Mouse (Mus musculus): Measurements from ENCODE around the gene Fam199x. TPM values are rescaled to one million over a fixed set of nuclear protein-coding genes. Genes with fewer than 3 reads are reported as not detected.

The Fam199x gene
- total and polyA plus RNA-seq, 3 experiments, result 4.3 to 10.5 (median 6.2) TPM

- dilution Hi-C loops (cut with MboI; ENCODE audit: extremely low pct_ligation_motif_present, extremely low pct_unique_long_range_greater_than_20kb, low sequenced_read_pairs) (no loop called here), in situ Hi-C loops (cut with MboI; ENCODE audit: low pct_ligation_motif_present, low pct_unique_long_range_greater_than_20kb, low sequenced_read_pairs) (no loop called here)
- TF ChIP-seq JUN (IDR thresholded peaks at IDR 0.05; ENCODE audit: insufficient read depth, low read depth, low read length), result no peak
- Histone ChIP-seq H3K9ac (ENCODE audit: insufficient read depth, low read depth) (peak overlapping the region; percentile 82), H3K79me2 (replicated peaks; ENCODE audit: control insufficient read depth, extremely low read depth, insufficient read depth, poor library complexity, severe bottlenecking) (peaks cover 15% of the 10 kb centered on the region; the same call in 1 of the 2 replicates), H3K27ac (ENCODE audit: insufficient read depth, low read depth) (no peak overlapping the region), H3K4me1 (ENCODE audit: control insufficient read depth in 1 of 2, insufficient read depth in 2 of 2) (peaks cover 0 to 9% of the 10 kb centered on the region in 2 experiments; a peak in 1 of 4 replicates), H3K4me3 (replicated peaks in 1 of 3; ENCODE audit: low read depth in 2 of 3, low read length in 2 of 3, poor library complexity in 1 of 3) (peak overlapping the region; percentile 58 to 89 (median 83)), H3K4me2 (ENCODE audit: insufficient read depth, low read depth, poor library complexity, severe bottlenecking) (peak overlapping the region; percentile 67), H3K9me3 (replicated peaks; ENCODE audit: low read length) (no peaks in the 10 kb centered on the region), H3K27me3 (replicated peaks) (no peaks in the 10 kb centered on the region), H3K36me3 (replicated peaks in 1 of 2; ENCODE audit: control insufficient read depth in 1 of 2, insufficient read depth in 1 of 2, low read length in 1 of 2) (peaks cover 0 to 2% of the 10 kb centered on the region in 2 experiments)
- no peak for DNase-seq (ENCODE audit: extremely low read depth)
Observed at GRCm38 (mm10) chrX:137037470-137037999, 11.9 kb upstream of the Fam199x start.

- peak within 1 kb of the TSS; percentile 82 for H3K9ac ChIP-seq (ENCODE audit: insufficient read depth, low read depth)
- peak; percentile 70 for DNase-seq (ENCODE audit: extremely low read depth)
Observed at GRCm38 (mm10) chrX:137038000-137038483, 11.4 kb upstream of the Fam199x start, which contains the start of gene Slc25a53. Gene Slc25a53, minus strand, starts transcription at chrX:137038302.

GRCm38 (mm10) chrX:137038502-137038901 lies 10.9 kb upstream of the Fam199x start:
- in situ Hi-C loops (cut with MboI; ENCODE audit: low pct_ligation_motif_present, low pct_unique_long_range_greater_than_20kb, low sequenced_read_pairs), result no loop called here
- H3K4me3 ChIP-seq (replicated peaks in 1 of 3; ENCODE audit: low read depth in 2 of 3, low read length in 2 of 3, poor library complexity in 1 of 3), result peak overlapping the region; percentile 58 to 89 (median 83)
- no peak for TF ChIP-seq MAX (IDR thresholded peaks at IDR 0.05; ENCODE audit: low read length)
- no peak for TF ChIP-seq USF1 (IDR thresholded peaks at IDR 0.05; ENCODE audit: low read depth, low read length)
- TF ChIP-seq GABPA (IDR thresholded peaks at IDR 0.05; ENCODE audit: insufficient replicate concordance, low read depth, low read length), result no peak
- no peak for TF ChIP-seq ZMIZ1 (IDR thresholded peaks at IDR 0.05; ENCODE audit: low read depth, low read length)
- TF ChIP-seq POLR2A (IDR thresholded peaks at IDR 0.05; ENCODE audit: low read depth, low read length), result no peak
- no peak for TF ChIP-seq IRF4 (IDR thresholded peaks at IDR 0.05; ENCODE audit: low read depth, low read length)
- no peak for TF ChIP-seq ZNF384 (IDR thresholded peaks at IDR 0.05; ENCODE audit: low read depth, low read length)
- no peak for TF ChIP-seq USF2 (conservative IDR thresholded peaks at IDR 0.05; ENCODE audit: low read depth, low read length)
- TF ChIP-seq PAX5 (IDR thresholded peaks at IDR 0.05; ENCODE audit: low read length), result no peak
- TF ChIP-seq RAD21 (IDR thresholded peaks at IDR 0.05; ENCODE audit: low read depth, low read length), result no peak
- TF ChIP-seq EP300 (IDR thresholded peaks at IDR 0.05; ENCODE audit: low read length), result no peak
- TF ChIP-seq RCOR1 (conservative IDR thresholded peaks at IDR 0.05; ENCODE audit: low read depth, low read length), result no peak
- TF ChIP-seq TCF12 (IDR thresholded peaks at IDR 0.05; ENCODE audit: low read depth, low read length), result no peak
- TF ChIP-seq SMC3 (IDR thresholded peaks at IDR 0.05; ENCODE audit: low read depth, low read length), result no peak
- TF ChIP-seq SIN3A (IDR thresholded peaks at IDR 0.05; ENCODE audit: low read length), result no peak
- peaks cover 0 to 2% of the 10 kb centered on the region in 2 experiments for H3K36me3 ChIP-seq (replicated peaks in 1 of 2; ENCODE audit: control insufficient read depth in 1 of 2, insufficient read depth in 1 of 2, low read length in 1 of 2)
- no peak overlapping the region; the same call in 1 of the 2 replicates for H3K27ac ChIP-seq (ENCODE audit: insufficient read depth, low read depth)
- H3K27me3 ChIP-seq (replicated peaks), result no peaks in the 10 kb centered on the region
- H3K9ac ChIP-seq (ENCODE audit: insufficient read depth, low read depth), result peak overlapping the region; percentile 82
- peaks cover 0 to 9% of the 10 kb centered on the region in 2 experiments; a peak in 1 of 4 replicates for H3K4me1 ChIP-seq (ENCODE audit: control insufficient read depth in 1 of 2, insufficient read depth in 2 of 2)
- H3K9me3 ChIP-seq (replicated peaks; ENCODE audit: low read length), result no peaks in the 10 kb centered on the region
- DNase-seq (ENCODE audit: extremely low read depth), result no peak
- H3K4me2 ChIP-seq (ENCODE audit: insufficient read depth, low read depth, poor library complexity, severe bottlenecking), result peak overlapping the region; percentile 21
- dilution Hi-C loops (cut with MboI; ENCODE audit: extremely low pct_ligation_motif_present, extremely low pct_unique_long_range_greater_than_20kb, low sequenced_read_pairs), result no loop called here
- H3K79me2 ChIP-seq (replicated peaks; ENCODE audit: control insufficient read depth, extremely low read depth, insufficient read depth, poor library complexity, severe bottlenecking), result peaks cover 15% of the 10 kb centered on the region; the same call in 1 of the 2 replicates

More at GRCm38 (mm10) chrX:137038000-137038483, 11.4 kb upstream of the Fam199x start, which contains the start of gene Slc25a53:
- H3K4me2 ChIP-seq (ENCODE audit: insufficient read depth, low read depth, poor library complexity, severe bottlenecking), result peak within 1 kb of the TSS; percentile 67
- no peaks in the 10 kb centered on the region for H3K9me3 ChIP-seq (replicated peaks; ENCODE audit: low read length)
- peak; percentile 78 for TF ChIP-seq CHD2 (IDR thresholded peaks at IDR 0.05; ENCODE audit: low read length)
- peak; percentile 73 for TF ChIP-seq ELF1 (IDR thresholded peaks at IDR 0.05; ENCODE audit: low read depth, low read length)
- no peak for TF ChIP-seq JUND (conservative IDR thresholded peaks at IDR 0.05; ENCODE audit: low read depth, low read length)
- 0 out of 2 replicates have a peak, but pooled peaks have one; percentile 44 for TF ChIP-seq MYC (IDR thresholded peaks at IDR 0.05; ENCODE audit: low read depth, low read length)
- TF ChIP-seq IRF4 (IDR thresholded peaks at IDR 0.05; ENCODE audit: low read depth, low read length), result 0 out of 2 replicates have a peak, but pooled peaks have one; percentile 24
- TF ChIP-seq NELFE (IDR thresholded peaks at IDR 0.05; ENCODE audit: low read depth, low read length), result peak; percentile 30
- no peak for TF ChIP-seq ZC3H11A (IDR thresholded peaks at IDR 0.05; ENCODE audit: low read depth, low read length)
- TF ChIP-seq PAX5 (IDR thresholded peaks at IDR 0.05; ENCODE audit: low read length), result no peak
- TF ChIP-seq KAT2A (IDR thresholded peaks at IDR 0.05; ENCODE audit: insufficient replicate concordance, low read length), result peak; percentile 76; the same call in 1 of the 2 replicates
- 0 out of 2 replicates have a peak, but pooled peaks have one; percentile 6 for TF ChIP-seq TBP (conservative IDR thresholded peaks at IDR 0.05; ENCODE audit: low read depth, low read length)
- TF ChIP-seq MXI1 (IDR thresholded peaks at IDR 0.05; ENCODE audit: low read depth, low read length), result peak; percentile 67; the same call in 1 of the 2 replicates
- no peak for TF ChIP-seq USF2 (conservative IDR thresholded peaks at IDR 0.05; ENCODE audit: low read depth, low read length)
- peak; percentile 50; the same call in 1 of the 2 replicates for TF ChIP-seq POLR2A (IDR thresholded peaks at IDR 0.05; ENCODE audit: low read depth, low read length)
- peak; percentile 93 for TF ChIP-seq SIN3A (IDR thresholded peaks at IDR 0.05; ENCODE audit: low read length)
- TF ChIP-seq RCOR1 (conservative IDR thresholded peaks at IDR 0.05; ENCODE audit: low read depth, low read length), result no peak
- TF ChIP-seq MAFK (IDR thresholded peaks at IDR 0.05; ENCODE audit: insufficient replicate concordance, low read length), result no peak
- TF ChIP-seq ZMIZ1 (IDR thresholded peaks at IDR 0.05; ENCODE audit: low read depth, low read length), result no peak
- TF ChIP-seq MAX (IDR thresholded peaks at IDR 0.05; ENCODE audit: low read length), result no peak
- TF ChIP-seq HCFC1 (IDR thresholded peaks at IDR 0.05; ENCODE audit: low read depth, low read length), result peak; percentile 92
- TF ChIP-seq BHLHE40 (IDR thresholded peaks at IDR 0.05; ENCODE audit: low read depth, low read length), result no peak
- TF ChIP-seq E2F4 (IDR thresholded peaks at IDR 0.05; ENCODE audit: insufficient replicate concordance, low read depth, low read length), result no peak
- no peak for TF ChIP-seq RAD21 (IDR thresholded peaks at IDR 0.05; ENCODE audit: low read depth, low read length)
- H3K27ac ChIP-seq (ENCODE audit: insufficient read depth, low read depth), result peak within 1 kb of the TSS; percentile 91
- H3K79me2 ChIP-seq (replicated peaks; ENCODE audit: control insufficient read depth, extremely low read depth, insufficient read depth, poor library complexity, severe bottlenecking), result peaks cover 15% of the 10 kb centered on the region; the same call in 1 of the 2 replicates
- no peaks in the 10 kb centered on the region for H3K27me3 ChIP-seq (replicated peaks)
- peaks cover 0 to 2% of the 10 kb centered on the region in 2 experiments for H3K36me3 ChIP-seq (replicated peaks in 1 of 2; ENCODE audit: control insufficient read depth in 1 of 2, insufficient read depth in 1 of 2, low read length in 1 of 2)
- in situ Hi-C loops (cut with MboI; ENCODE audit: low pct_ligation_motif_present, low pct_unique_long_range_greater_than_20kb, low sequenced_read_pairs) (no loop called here), dilution Hi-C loops (cut with MboI; ENCODE audit: extremely low pct_ligation_motif_present, extremely low pct_unique_long_range_greater_than_20kb, low sequenced_read_pairs) (no loop called here)
- peaks cover 0 to 9% of the 10 kb centered on the region in 2 experiments; a peak in 1 of 4 replicates for H3K4me1 ChIP-seq (ENCODE audit: control insufficient read depth in 1 of 2, insufficient read depth in 2 of 2)
- peak within 1 kb of the TSS; percentile 58 to 89 (median 83) for H3K4me3 ChIP-seq (replicated peaks in 1 of 3; ENCODE audit: low read depth in 2 of 3, low read length in 2 of 3, poor library complexity in 1 of 3)

All from CH12.LX (cell line).